Mouse (Mus musculus): ENCODE results near the gene Cc2d2b.

DNA sequence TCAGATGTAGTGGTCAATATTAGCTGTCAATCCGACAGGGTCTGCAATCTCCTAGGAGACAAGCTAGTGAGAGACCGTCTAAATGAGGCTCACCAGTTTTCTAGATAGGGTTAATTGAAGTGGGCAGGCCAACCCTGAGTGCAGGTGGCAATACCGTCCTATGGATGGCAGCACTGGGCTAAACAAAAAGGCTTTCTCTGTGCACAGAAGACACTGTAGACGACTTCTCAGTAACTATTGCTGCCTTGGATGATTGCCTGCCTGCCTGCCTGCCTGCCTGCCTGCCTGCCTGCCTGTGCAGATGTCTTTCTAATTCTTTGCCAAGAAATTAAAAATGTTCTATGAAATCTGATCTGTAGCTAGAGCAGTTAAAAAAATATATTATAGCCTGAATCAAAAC, 1.9 kb upstream of the Cc2d2b start:
- TF ChIP-seq CTCF (IDR thresholded peaks at IDR 0.05; ENCODE audit: insufficient read depth, low read depth, low read length) (no peak), POLR2A (IDR thresholded peaks at IDR 0.05; ENCODE audit: insufficient read depth, low read depth, low read length) (no peak)

All from olfactory bulb, adult 2 months (tissue).